ENCODE assay signal across 10 mouse cellular contexts in genomic region chr10:18391608-18392007, GRCm38 (mm10).
DNase-seq lines count a peak whose midpoint lies in the region; ATAC-seq and TF ChIP-seq lines count a peak whose summit lies in the region.
"Had no signal": no experiment of that assay in that cellular context is flagged by ENCODE, and none has a peak within 500 bp of the region (broad histone marks: within the 10 kb centered on the region; RNA-seq: fewer than 3 reads in every experiment).

No protein-coding gene starts in this region.

- no peaks in the 10 kb centered on the region for H3K27me3 ChIP-seq in stomach, postnatal 0 days (ENCODE audit: control insufficient read depth, insufficient read depth, low read length)
- H3K27me3 ChIP-seq: heart, embryonic 13.5 days had no signal

- no peaks in the 10 kb centered on the region for H3K9me3 ChIP-seq in stomach, postnatal 0 days (ENCODE audit: control insufficient read depth, low read length)
- H3K9me3 ChIP-seq: heart, embryonic 13.5 days; midbrain, embryonic 12.5 days had no signal

- no peak overlapping the region for H3K4me2 ChIP-seq in stomach, postnatal 0 days (replicated peaks; ENCODE audit: low read depth)
- H3K4me2 ChIP-seq: heart, embryonic 13.5 days; midbrain, embryonic 12.5 days had no signal

- no peak overlapping the region for H3K27ac ChIP-seq in stomach, postnatal 0 days (replicated peaks)
- H3K27ac ChIP-seq: heart, embryonic 13.5 days; midbrain, embryonic 12.5 days had no signal

- intact Hi-C loops in gastrocnemius, postnatal 14 days (cut with DNase I; ENCODE audit: low total_unique reads): loop anchor here (2.0 kb wide), 1 partner anchor 137 kb away; no protein-coding TSS in a partner anchor
- intact Hi-C loops in left cerebral cortex, postnatal 36 days (cut with DNase I): loop anchor here (1.0 kb wide), 1 partner anchor 137 kb away; no protein-coding TSS in a partner anchor

- H3K4me1 ChIP-seq in stomach, postnatal 0 days (replicated peaks; ENCODE audit: control insufficient read depth, insufficient read depth): no peaks in the 10 kb centered on the region

- TF ChIP-seq CTCF in stomach, postnatal 0 days (IDR thresholded peaks at IDR 0.05; ENCODE audit: low read depth): peak; percentile 90

- 39% methylated on average over 5 of the region's 5 CpGs for WGBS in stomach, postnatal 0 days

- no peak for ATAC-seq in stomach, postnatal 0 days (ENCODE audit: low FRiP score, low TSS enrichment)

- DNase-seq in gastrocnemius, adult 18-20 months (ENCODE audit: low spot score): peak; percentile 63
- no peak for DNase-seq in gastrocnemius, adult 8-10 months (ENCODE audit: low spot score in 2 of 2)
- peak; percentile 86 for DNase-seq in 416B (ENCODE audit: low read depth)
- DNase-seq in brain, adult 2 months (ENCODE audit: low read depth, low spot score): peak; percentile 80
- peak; percentile 40 for DNase-seq in gastrocnemius, postnatal 14 days
- DNase-seq in left cerebral cortex, postnatal 36 days (ENCODE audit: low spot score in 2 of 2): peak; percentile 34 to 36
- peak; percentile 47 for DNase-seq in stomach, postnatal 0 days (ENCODE audit: low spot score)
- DNase-seq in spleen, adult 12 weeks (ENCODE audit: low spot score): no peak

- H3K4me3 ChIP-seq in stomach, postnatal 0 days (ENCODE audit: low read depth, low read length): no peak overlapping the region
- H3K4me3 ChIP-seq: heart, embryonic 13.5 days; midbrain, embryonic 12.5 days had no signal

- no peak for TF ChIP-seq EP300 in stomach, postnatal 0 days (optimal IDR thresholded peaks at IDR 0.05)

- no peaks in the 10 kb centered on the region for H3K36me3 ChIP-seq in stomach, postnatal 0 days (ENCODE audit: control insufficient read depth, insufficient read depth, low read length)
- H3K36me3 ChIP-seq: heart, embryonic 13.5 days; midbrain, embryonic 12.5 days had no signal

- H3K9ac ChIP-seq in stomach, postnatal 0 days (ENCODE audit: low read length): no peak overlapping the region
- H3K9ac ChIP-seq: heart, embryonic 13.5 days; midbrain, embryonic 12.5 days had no signal

Comparison
In these comparisons a context has a peak if more than half of its experiments do, and no peak if none do; other contexts are left out.
1. DNase-seq: peak in gastrocnemius, adult 18-20 months (single experiment), 416B (single experiment), brain, adult 2 months (single experiment), gastrocnemius, postnatal 14 days (single experiment), left cerebral cortex, postnatal 36 days (2 of 2) and stomach, postnatal 0 days (single experiment); none in gastrocnemius, adult 8-10 months (0 of 2) and spleen, adult 12 weeks (single experiment).